Mouse (Mus musculus) gastrocnemius, postnatal 25 days (tissue): ENCODE results near the gene Tmem176b. TPM values are rescaled to one million over a fixed set of nuclear protein-coding genes. Genes with fewer than 3 reads are reported as not detected.
"Not testable (repeated sequence)": the region's sequence is repeated elsewhere in the genome, so short reads cannot be mapped to it uniquely, and the experiment has no call there.

ENCODE experiments used
- DNase-seq: peaks from one replicate; pipeline ENCODE4 v3.0.0; 2022
- total RNA-seq, 2 experiments: library from RNA; stranded (reverse); gene quantifications; 1 replicate in 1 of 2; 2 replicates in 1 of 2; pipeline ENCODE4 v1.2.3; 2021

The Tmem176b gene
- total RNA-seq, 2 experiments from 2014 or later = 11.4 to 15.2 TPM

GRCm38 (mm10) chr6:48842111-48842842, 981 bp upstream of the Tmem176b start:
- DNase-seq = no peak

GRCm38 (mm10) chr6:48840371-48840969, 826 bp downstream of the Tmem176b start, which contains the start of gene Tmem176a:
Tmem176a (plus strand) TSS chr6:48840919.
- DNase-seq = peak; percentile 18

GRCm38 (mm10) chr6:48838321-48839080, 2.8 kb downstream of the Tmem176b start:
- DNase-seq = no peak

- DNase-seq = no peak
Measured at GRCm38 (mm10) chr6:48837516-48837915, 3.8 kb downstream of the Tmem176b start.

- DNase-seq = no peak
Measured at GRCm38 (mm10) chr6:48836146-48836545, 5.2 kb downstream of the Tmem176b start.

GRCm38 (mm10) chr6:48835241-48835640, 6.1 kb downstream of the Tmem176b start:
- no peak for DNase-seq

- no peak for DNase-seq
Measured at GRCm38 (mm10) chr6:48833515-48833914, 7.8 kb downstream of the Tmem176b start.

GRCm38 (mm10) chr6:48832426-48832825, 8.9 kb downstream of the Tmem176b start:
- no peak for DNase-seq

GRCm38 (mm10) chr6:48831141-48831540, 10.2 kb downstream of the Tmem176b start:
- no peak for DNase-seq

GRCm38 (mm10) chr6:48830241-48830640, 11.1 kb downstream of the Tmem176b start:
- DNase-seq = no peak

- DNase-seq = no peak
Measured at GRCm38 (mm10) chr6:48829651-48830050, 11.6 kb downstream of the Tmem176b start.

GRCm38 (mm10) chr6:48828976-48829375, 12.3 kb downstream of the Tmem176b start:
- no peak for DNase-seq

- DNase-seq = no peak
Measured at GRCm38 (mm10) chr6:48825016-48825415, 16.3 kb downstream of the Tmem176b start.

GRCm38 (mm10) chr6:48821991-48822785, 19.1 kb downstream of the Tmem176b start:
- not testable (repeated sequence) for DNase-seq

GRCm38 (mm10) chr6:48817815-48818214, 23.5 kb downstream of the Tmem176b start:
- DNase-seq = no peak

- no peak for DNase-seq
Measured at GRCm38 (mm10) chr6:48815013-48815412, 26.3 kb downstream of the Tmem176b start.

GRCm38 (mm10) chr6:48809494-48810219, 31.6 kb downstream of the Tmem176b start:
- DNase-seq = no peak

GRCm38 (mm10) chr6:48806746-48807145, 34.5 kb downstream of the Tmem176b start:
- DNase-seq = no peak

GRCm38 (mm10) chr6:48804346-48804745, 37.0 kb downstream of the Tmem176b start:
- no peak for DNase-seq

GRCm38 (mm10) chr6:48803406-48804051, 37.8 kb downstream of the Tmem176b start:
- DNase-seq = no peak

- DNase-seq = no peak
Measured at GRCm38 (mm10) chr6:48801897-48802296, 39.4 kb downstream of the Tmem176b start.
